In genomic region chr3:86040286-86041201, GRCm38 (mm10) we compare ENCODE assay signal across 11 mouse cellular contexts. TPM values are rescaled to one million over a fixed set of nuclear protein-coding genes. Genes with fewer than 3 reads are reported as not detected.
A peak's percentile ranks its signal among the peaks of the same experiment; 100 is the strongest.
DNase-seq lines count a peak whose midpoint lies in the region; ATAC-seq lines count a peak whose summit lies in the region.
"Had no signal": no experiment of that assay in that cellular context is flagged by ENCODE, and none has a peak within 500 bp of the region (broad histone marks: within the 10 kb centered on the region; RNA-seq: fewer than 3 reads in every experiment).

No protein-coding gene starts in this region.

- H3K4me1 ChIP-seq in hindbrain, embryonic 10.5 days (replicated peaks), result peaks cover 8% of the 10 kb centered on the region; the same call in 1 of the 2 replicates
- H3K4me1 ChIP-seq in hindbrain, embryonic 12.5 days, result 0 out of 2 replicates have a peak, but pooled peaks cover 3% of the 10 kb centered on the region
- peaks cover 4% of the 10 kb centered on the region for H3K4me1 ChIP-seq in heart, embryonic 16.5 days (ENCODE audit: control insufficient read depth, insufficient read depth, low read length)
- peaks cover 14% of the 10 kb centered on the region for H3K4me1 ChIP-seq in lung, embryonic 16.5 days (replicated peaks; ENCODE audit: control insufficient read depth, insufficient read depth, low read length)

- ATAC-seq in hindbrain, embryonic 12.5 days (ENCODE audit: low FRiP score), result no peak
- no peak; the same call in 1 of the 2 replicates for ATAC-seq in heart, embryonic 16.5 days (replicated peaks; ENCODE audit: extremely low read depth, insufficient read depth, low FRiP score)
- peak; percentile 82 for ATAC-seq in lung, embryonic 16.5 days (ENCODE audit: low read depth)

- no peak overlapping the region for H3K4me2 ChIP-seq in hindbrain, embryonic 12.5 days (replicated peaks)
- H3K4me2 ChIP-seq in heart, embryonic 16.5 days (ENCODE audit: low read depth, low read length), result peak overlapping the region; percentile 21
- H3K4me2 ChIP-seq in lung, embryonic 16.5 days (ENCODE audit: low read depth, low read length), result peak overlapping the region; percentile 25

- H3K36me3 ChIP-seq in hindbrain, embryonic 10.5 days, result peaks cover 5% of the 10 kb centered on the region; the same call in 1 of the 2 replicates
- H3K36me3 ChIP-seq in hindbrain, embryonic 12.5 days, result no peaks in the 10 kb centered on the region; the same call in 1 of the 2 replicates
- peaks cover 4% of the 10 kb centered on the region; the same call in 1 of the 2 replicates for H3K36me3 ChIP-seq in heart, embryonic 16.5 days (ENCODE audit: control insufficient read depth, insufficient read depth)
- peaks cover 8% of the 10 kb centered on the region for H3K36me3 ChIP-seq in lung, embryonic 16.5 days (ENCODE audit: control insufficient read depth, insufficient read depth, low read length)

- H3K9me3 ChIP-seq in hindbrain, embryonic 10.5 days, result no peaks in the 10 kb centered on the region
- H3K9me3 ChIP-seq in hindbrain, embryonic 12.5 days (replicated peaks), result 0 out of 2 replicates have a peak, but pooled peaks cover 4% of the 10 kb centered on the region
- peaks cover 4% of the 10 kb centered on the region for H3K9me3 ChIP-seq in heart, embryonic 16.5 days (replicated peaks; ENCODE audit: control insufficient read depth, low read length)
- 0 out of 2 replicates have a peak, but pooled peaks cover 4% of the 10 kb centered on the region for H3K9me3 ChIP-seq in lung, embryonic 16.5 days (ENCODE audit: control insufficient read depth, low read length)

- DNase-seq in hindbrain, embryonic 10.5 days (ENCODE audit: low spot score), result no peak
- DNase-seq in adrenal gland, postnatal 14 days, result peak; percentile 44
- no peak for DNase-seq in spleen, adult 12 weeks (ENCODE audit: low spot score)
- no peak for DNase-seq in cerebellum, adult 11-12 months
- no peak for DNase-seq in T-cell, adult 2 months (ENCODE audit: low spot score)
- DNase-seq: cerebellum, adult 11 months; thymus, adult 2 months had no signal

- WGBS in hindbrain, embryonic 10.5 days, result 75% methylated on average over 14 of the region's 14 CpGs
- WGBS in hindbrain, embryonic 12.5 days, result 70% methylated on average over 14 of the region's 14 CpGs
- 44% methylated on average over 14 of the region's 14 CpGs for WGBS in heart, embryonic 16.5 days
- 42% methylated on average over 14 of the region's 14 CpGs for WGBS in lung, embryonic 16.5 days

- no peak overlapping the region for H3K4me3 ChIP-seq in hindbrain, embryonic 10.5 days
- no peak overlapping the region for H3K4me3 ChIP-seq in hindbrain, embryonic 12.5 days
- peak overlapping the region; percentile 28; the same call in 1 of the 2 replicates for H3K4me3 ChIP-seq in heart, embryonic 16.5 days (ENCODE audit: low read length)
- peak overlapping the region; percentile 33 for H3K4me3 ChIP-seq in lung, embryonic 16.5 days (ENCODE audit: low read length)

- H3K27ac ChIP-seq in hindbrain, embryonic 10.5 days, result 0 out of 2 replicates have a peak overlapping the region, but pooled peaks have one; percentile 23
- no peak overlapping the region for H3K27ac ChIP-seq in hindbrain, embryonic 12.5 days
- peak overlapping the region; percentile 69 for H3K27ac ChIP-seq in heart, embryonic 16.5 days (ENCODE audit: low read length)
- H3K27ac ChIP-seq in lung, embryonic 16.5 days (ENCODE audit: low read length), result peak overlapping the region; percentile 81

- H3K27me3 ChIP-seq in hindbrain, embryonic 10.5 days (ENCODE audit: insufficient read depth, poor library complexity, severe bottlenecking), result no peaks in the 10 kb centered on the region
- no peaks in the 10 kb centered on the region for H3K27me3 ChIP-seq in hindbrain, embryonic 12.5 days
- H3K27me3 ChIP-seq in heart, embryonic 16.5 days (ENCODE audit: control insufficient read depth, insufficient read depth, low read length), result no peaks in the 10 kb centered on the region
- no peaks in the 10 kb centered on the region for H3K27me3 ChIP-seq in lung, embryonic 16.5 days (ENCODE audit: control insufficient read depth, insufficient read depth, low read depth, low read length)

- no peak overlapping the region for H3K9ac ChIP-seq in hindbrain, embryonic 12.5 days
- H3K9ac ChIP-seq in heart, embryonic 16.5 days (ENCODE audit: low read length), result no peak overlapping the region
- H3K9ac ChIP-seq in lung, embryonic 16.5 days (ENCODE audit: low read length), result 0 out of 2 replicates have a peak overlapping the region, but pooled peaks have one; percentile 0

RNA-seq across cellular contexts. Expression of gene Prss48, which starts 38.3 kb away (rescaled TPM):
- polyA plus RNA-seq in hindbrain, embryonic 10.5 days (2016; fragmentation: Nextera tagmentation; extraction: Ambion mirVana), result not detected in 2 replicates
- not detected in 2 replicates for polyA plus RNA-seq in hindbrain, embryonic 12.5 days (2016; fragmentation: Nextera tagmentation; extraction: Ambion mirVana)
- not detected in 2 replicates for total RNA-seq in adrenal gland, postnatal 14 days (2021)
- not detected in 2 replicates for polyA plus RNA-seq in heart, embryonic 16.5 days (2015; fragmentation: Nextera tagmentation; extraction: Ambion mirVana)
- polyA plus RNA-seq in lung, embryonic 16.5 days (2015; fragmentation: Nextera tagmentation; extraction: Ambion mirVana), result 0.16 and 0.23 TPM in 2 replicates
- polyA plus RNA-seq: large intestine, adult 2 months; thymus, adult 2 months had no signal

Comparison
In these comparisons a context has a peak if more than half of its experiments do, and no peak if none do; other contexts are left out.
1. H3K4me3 ChIP-seq: peak in heart, embryonic 16.5 days (single experiment) and lung, embryonic 16.5 days (single experiment); none in hindbrain, embryonic 10.5 days (single experiment) and hindbrain, embryonic 12.5 days (single experiment).